Mouse (Mus musculus): ENCODE measurements around the gene Plxna4. TPM values are rescaled to one million over a fixed set of nuclear protein-coding genes. Genes with fewer than 3 reads are reported as not detected.
"Not testable (repeated sequence)": the region's sequence is repeated elsewhere in the genome, so short reads cannot be mapped to it uniquely, and the experiment has no call there.

The Plxna4 gene
- polyA plus RNA-seq, 1 experiment from 2014 or later, result 2.3 TPM

GRCm38 (mm10) chr6:32527518-32527917 lies 60.5 kb downstream of the Plxna4 start:
- no peak for ATAC-seq
- WGBS, result 81% methylated on average over 7 of the region's 7 CpGs
- H3K4me3 ChIP-seq (replicated peaks), result no peak overlapping the region
- H3K27ac ChIP-seq, result no peak overlapping the region
- no peak overlapping the region for H3K4me2 ChIP-seq (replicated peaks)
- no peaks in the 10 kb centered on the region for H3K27me3 ChIP-seq (replicated peaks)
- H3K9ac ChIP-seq, result no peak overlapping the region
- H3K4me1 ChIP-seq (replicated peaks), result no peaks in the 10 kb centered on the region
- H3K36me3 ChIP-seq, result no peaks in the 10 kb centered on the region
- H3K9me3 ChIP-seq, result no peaks in the 10 kb centered on the region

GRCm38 (mm10) chr6:32526762-32527161 lies 61.2 kb downstream of the Plxna4 start:
- Histone ChIP-seq H3K27ac (no peak overlapping the region), H3K4me2 (replicated peaks) (no peak overlapping the region), H3K4me3 (replicated peaks) (no peak overlapping the region), H3K9me3 (no peaks in the 10 kb centered on the region), H3K27me3 (replicated peaks) (no peaks in the 10 kb centered on the region), H3K36me3 (no peaks in the 10 kb centered on the region), H3K9ac (no peak overlapping the region), H3K4me1 (replicated peaks) (no peaks in the 10 kb centered on the region)
- WGBS, result 75% methylated on average over 5 of the region's 5 CpGs
- ATAC-seq, result no peak

- no peak overlapping the region for H3K4me2 ChIP-seq (replicated peaks)
- H3K36me3 ChIP-seq, result no peaks in the 10 kb centered on the region
- H3K4me1 ChIP-seq (replicated peaks), result no peaks in the 10 kb centered on the region
- no peaks in the 10 kb centered on the region for H3K27me3 ChIP-seq (replicated peaks)
- no peak overlapping the region for H3K9ac ChIP-seq
- 77% methylated on average over 4 of the region's 4 CpGs for WGBS
- H3K27ac ChIP-seq, result no peak overlapping the region
- no peak for ATAC-seq
- H3K9me3 ChIP-seq, result no peaks in the 10 kb centered on the region
- H3K4me3 ChIP-seq (replicated peaks), result no peak overlapping the region
These were observed 67.9 kb downstream of the Plxna4 start for GRCm38 (mm10) chr6:32520097-32520496.

- ATAC-seq, result no peak
- Histone ChIP-seq H3K4me2 (replicated peaks) (no peak overlapping the region), H3K9me3 (no peaks in the 10 kb centered on the region), H3K4me1 (replicated peaks) (no peaks in the 10 kb centered on the region), H3K9ac (no peak overlapping the region), H3K27ac (no peak overlapping the region), H3K27me3 (replicated peaks) (no peaks in the 10 kb centered on the region), H3K4me3 (replicated peaks) (no peak overlapping the region), H3K36me3 (no peaks in the 10 kb centered on the region)
- WGBS, result 87% methylated on average over 3 of the region's 3 CpGs
These were observed 69.4 kb downstream of the Plxna4 start for GRCm38 (mm10) chr6:32518617-32519016.

GRCm38 (mm10) chr6:32514096-32514495 lies 73.9 kb downstream of the Plxna4 start:
- no peak overlapping the region for H3K4me3 ChIP-seq (replicated peaks)
- H3K4me1 ChIP-seq (replicated peaks), result no peaks in the 10 kb centered on the region
- no peaks in the 10 kb centered on the region for H3K27me3 ChIP-seq (replicated peaks)
- no peaks in the 10 kb centered on the region for H3K36me3 ChIP-seq
- H3K4me2 ChIP-seq (replicated peaks), result no peak overlapping the region
- H3K9me3 ChIP-seq, result no peaks in the 10 kb centered on the region
- H3K9ac ChIP-seq, result no peak overlapping the region
- no peak for ATAC-seq
- WGBS, result 74% methylated on average over 6 of the region's 6 CpGs
- H3K27ac ChIP-seq, result no peak overlapping the region

- no peak overlapping the region for H3K4me3 ChIP-seq (replicated peaks)
- H3K9me3 ChIP-seq, result no peaks in the 10 kb centered on the region
- H3K27ac ChIP-seq, result no peak overlapping the region
- ATAC-seq, result no peak
- no peak overlapping the region for H3K4me2 ChIP-seq (replicated peaks)
- WGBS, result 53% methylated on average over 1 of the region's 1 CpGs
- no peaks in the 10 kb centered on the region for H3K4me1 ChIP-seq (replicated peaks)
- no peaks in the 10 kb centered on the region for H3K36me3 ChIP-seq
- no peak overlapping the region for H3K9ac ChIP-seq
- H3K27me3 ChIP-seq (replicated peaks), result no peaks in the 10 kb centered on the region
These were observed 76.0 kb downstream of the Plxna4 start for GRCm38 (mm10) chr6:32512010-32512409.

- Histone ChIP-seq H3K36me3 (no peaks in the 10 kb centered on the region), H3K9me3 (no peaks in the 10 kb centered on the region), H3K4me2 (replicated peaks) (no peak overlapping the region), H3K27me3 (replicated peaks) (no peaks in the 10 kb centered on the region), H3K4me1 (replicated peaks) (no peaks in the 10 kb centered on the region), H3K27ac (no peak overlapping the region), H3K9ac (no peak overlapping the region), H3K4me3 (replicated peaks) (no peak overlapping the region)
- no peak for ATAC-seq
- 66% methylated on average over 7 of the region's 7 CpGs for WGBS
These were observed 77.1 kb downstream of the Plxna4 start for GRCm38 (mm10) chr6:32510924-32511323.

- H3K9ac ChIP-seq, result no peak overlapping the region
- H3K27ac ChIP-seq, result no peak overlapping the region
- H3K9me3 ChIP-seq, result no peaks in the 10 kb centered on the region
- H3K4me1 ChIP-seq (replicated peaks), result no peaks in the 10 kb centered on the region
- ATAC-seq, result no peak
- H3K36me3 ChIP-seq, result no peaks in the 10 kb centered on the region
- H3K4me3 ChIP-seq (replicated peaks), result no peak overlapping the region
- no peaks in the 10 kb centered on the region for H3K27me3 ChIP-seq (replicated peaks)
- WGBS, result 88% methylated on average over 1 of the region's 1 CpGs
- H3K4me2 ChIP-seq (replicated peaks), result no peak overlapping the region
These were observed 77.5 kb downstream of the Plxna4 start for GRCm38 (mm10) chr6:32510491-32510890.

- ATAC-seq, result no peak
- no peak overlapping the region for H3K27ac ChIP-seq
- no peaks in the 10 kb centered on the region for H3K27me3 ChIP-seq (replicated peaks)
- no peaks in the 10 kb centered on the region for H3K4me1 ChIP-seq (replicated peaks)
- H3K4me2 ChIP-seq (replicated peaks), result no peak overlapping the region
- 56% methylated on average over 9 of the region's 9 CpGs for WGBS
- no peaks in the 10 kb centered on the region for H3K9me3 ChIP-seq
- H3K36me3 ChIP-seq, result no peaks in the 10 kb centered on the region
- H3K9ac ChIP-seq, result no peak overlapping the region
- no peak overlapping the region for H3K4me3 ChIP-seq (replicated peaks)
These were observed 78.9 kb downstream of the Plxna4 start for GRCm38 (mm10) chr6:32509046-32509445.

GRCm38 (mm10) chr6:32504963-32505362 lies 83.0 kb downstream of the Plxna4 start:
- no peaks in the 10 kb centered on the region for H3K4me1 ChIP-seq (replicated peaks)
- 94% methylated on average over 5 of the region's 5 CpGs for WGBS
- no peak for ATAC-seq

GRCm38 (mm10) chr6:32501186-32501585 lies 86.8 kb downstream of the Plxna4 start:
- H3K27ac ChIP-seq; H3K4me2 ChIP-seq (replicated peaks); H3K4me1 ChIP-seq (replicated peaks); H3K27me3 ChIP-seq (replicated peaks); H3K36me3 ChIP-seq; H3K9me3 ChIP-seq; ATAC-seq; H3K4me3 ChIP-seq (replicated peaks); H3K9ac ChIP-seq: not testable (repeated sequence)
- WGBS, result 90% methylated on average over 1 of the region's 1 CpGs

More at GRCm38 (mm10) chr6:32504963-32505362, 83.0 kb downstream of the Plxna4 start:
- Histone ChIP-seq H3K27me3 (replicated peaks) (no peaks in the 10 kb centered on the region), H3K36me3 (no peaks in the 10 kb centered on the region), H3K9me3 (no peaks in the 10 kb centered on the region), H3K4me2 (replicated peaks) (no peak overlapping the region), H3K9ac (no peak overlapping the region), H3K4me3 (replicated peaks) (no peak overlapping the region), H3K27ac (no peak overlapping the region)

- H3K27ac ChIP-seq, result no peak overlapping the region
- 82% methylated on average over 5 of the region's 5 CpGs for WGBS
- H3K4me2 ChIP-seq (replicated peaks), result no peak overlapping the region
- no peak overlapping the region for H3K9ac ChIP-seq
- H3K27me3 ChIP-seq (replicated peaks), result no peaks in the 10 kb centered on the region
- no peak overlapping the region for H3K4me3 ChIP-seq (replicated peaks)
- no peak for ATAC-seq
- H3K4me1 ChIP-seq (replicated peaks), result no peaks in the 10 kb centered on the region; the same call in 1 of the 2 replicates
- H3K36me3 ChIP-seq, result no peaks in the 10 kb centered on the region
- no peaks in the 10 kb centered on the region for H3K9me3 ChIP-seq
These were observed 89.9 kb downstream of the Plxna4 start for GRCm38 (mm10) chr6:32498106-32498505.

- Histone ChIP-seq H3K4me2 (replicated peaks) (no peak overlapping the region), H3K4me3 (replicated peaks) (no peak overlapping the region), H3K9me3 (no peaks in the 10 kb centered on the region), H3K36me3 (no peaks in the 10 kb centered on the region), H3K27ac (no peak overlapping the region), H3K9ac (no peak overlapping the region), H3K4me1 (replicated peaks) (no peaks in the 10 kb centered on the region; the same call in 1 of the 2 replicates), H3K27me3 (replicated peaks) (no peaks in the 10 kb centered on the region)
- no peak for ATAC-seq
- 83% methylated on average over 4 of the region's 4 CpGs for WGBS
These were observed 91.9 kb downstream of the Plxna4 start for GRCm38 (mm10) chr6:32496109-32496508.

Measured in intestine, embryonic 15.5 days (tissue).